Mouse (Mus musculus) spleen, postnatal 10 days (tissue): ENCODE data around the gene Spg21.

ENCODE experiments used
- DNase-seq, 2 experiments: peaks; one replicate each; pipeline ENCODE4 v3.0.0; 2021 to 2022; ENCODE audit warnings: low spot score in 2 of 2

The Spg21 gene

DNA sequence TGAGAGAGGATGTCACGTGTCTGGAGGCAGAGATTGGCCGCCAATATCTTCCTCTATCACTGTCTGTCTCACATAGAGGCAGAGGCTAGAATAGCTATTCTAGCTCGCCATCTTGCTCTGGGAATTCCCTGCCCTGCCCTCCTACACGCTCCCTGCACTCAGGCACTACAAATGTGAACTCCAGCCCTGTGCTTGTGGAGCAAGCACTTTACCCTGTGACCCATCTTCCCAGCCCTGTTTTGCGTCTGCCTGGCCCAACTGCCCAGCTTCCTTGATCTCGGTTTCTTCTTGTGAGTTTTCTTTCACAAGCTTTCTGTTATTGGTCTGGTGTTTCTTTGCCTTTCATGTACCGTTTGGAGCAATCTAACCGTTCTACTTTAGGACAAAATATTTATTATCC is 18.4 kb downstream of the Spg21 start:
- DNase-seq: no peak

- DNase-seq: no peak
Measured at GRCm38 (mm10) chr9:65480071-65480470, 19.3 kb downstream of the Spg21 start.

DNA sequence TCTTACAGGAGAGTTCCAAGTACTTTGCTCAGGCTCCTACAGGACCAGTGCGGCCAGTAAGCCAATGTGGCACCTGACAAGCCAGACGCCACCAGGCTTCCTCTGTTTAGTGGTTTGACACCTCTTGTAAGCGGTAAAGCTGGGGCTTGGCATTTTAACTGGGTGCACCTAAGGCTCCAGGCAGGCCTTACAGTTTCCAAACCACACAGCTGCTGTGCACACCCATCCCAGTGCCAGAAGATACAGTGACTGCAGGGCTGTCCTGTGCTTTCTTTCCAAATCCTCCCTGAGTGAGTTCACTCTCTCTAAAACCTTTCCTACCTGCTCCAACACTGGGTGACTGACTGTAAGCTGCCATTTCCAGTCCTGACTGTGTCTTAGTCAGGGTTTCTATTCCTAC is 30.7 kb downstream of the Spg21 start:
- no peak for DNase-seq

DNA sequence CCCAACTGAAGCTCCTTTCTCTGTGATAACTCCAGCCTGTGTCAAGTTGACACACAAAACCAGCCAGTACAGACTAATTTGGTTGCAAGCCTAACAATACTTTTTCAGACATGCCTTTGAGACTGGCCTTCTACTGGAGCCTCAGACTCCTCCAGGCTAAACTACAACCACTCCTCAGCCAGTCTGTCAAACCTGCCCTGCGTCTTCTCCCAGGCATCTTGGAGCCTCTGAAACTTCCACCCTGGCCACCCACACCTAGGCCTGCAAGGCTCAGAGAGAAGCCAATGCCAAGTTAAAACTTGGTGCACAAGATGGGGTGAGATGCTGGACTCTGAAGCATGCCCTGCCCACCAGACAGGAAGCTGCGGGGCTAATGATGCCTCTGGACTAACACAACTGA is 31.6 kb downstream of the Spg21 start:
- DNase-seq: no peak

DNA sequence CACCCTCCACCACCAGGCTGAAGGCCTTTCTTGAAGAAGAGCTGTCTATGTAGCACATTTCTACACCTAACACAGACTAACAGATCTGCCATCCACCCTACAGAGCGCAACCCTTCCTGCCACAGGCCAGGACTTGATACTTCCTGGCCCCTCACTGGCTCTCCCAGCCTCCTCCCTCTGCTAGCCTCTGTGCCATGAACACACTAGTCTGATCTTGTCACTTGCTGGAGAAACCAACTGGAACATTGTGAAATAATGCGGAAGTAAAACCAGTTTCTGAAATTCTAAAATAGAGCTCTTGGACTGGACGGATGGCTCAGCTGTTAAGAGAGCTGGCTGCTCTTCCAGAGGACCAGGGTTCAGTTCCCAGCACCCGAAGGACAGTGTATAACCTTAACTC is 32.1 kb downstream of the Spg21 start:
- no peak for DNase-seq

DNA sequence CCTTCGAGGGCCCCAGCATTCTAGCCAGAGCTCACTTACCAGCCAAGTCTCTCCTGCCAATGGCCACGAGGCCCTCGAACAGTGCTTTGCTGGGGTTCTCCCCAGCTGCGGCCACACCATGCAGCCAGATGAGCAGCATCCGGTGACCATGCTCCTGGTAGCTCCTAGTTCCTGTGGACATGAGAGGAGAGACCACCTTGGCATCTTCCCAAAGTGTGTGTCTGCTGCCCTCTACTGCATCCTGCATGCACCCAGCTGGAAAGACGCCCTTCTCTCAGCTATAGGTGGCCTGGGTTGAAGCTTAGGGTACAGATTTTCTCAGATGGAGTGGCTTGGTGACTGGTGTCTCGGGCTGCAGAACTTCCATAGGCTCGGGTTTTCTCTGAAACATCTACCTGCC is 41.4 kb downstream of the Spg21 start:
- no peak for DNase-seq

DNA sequence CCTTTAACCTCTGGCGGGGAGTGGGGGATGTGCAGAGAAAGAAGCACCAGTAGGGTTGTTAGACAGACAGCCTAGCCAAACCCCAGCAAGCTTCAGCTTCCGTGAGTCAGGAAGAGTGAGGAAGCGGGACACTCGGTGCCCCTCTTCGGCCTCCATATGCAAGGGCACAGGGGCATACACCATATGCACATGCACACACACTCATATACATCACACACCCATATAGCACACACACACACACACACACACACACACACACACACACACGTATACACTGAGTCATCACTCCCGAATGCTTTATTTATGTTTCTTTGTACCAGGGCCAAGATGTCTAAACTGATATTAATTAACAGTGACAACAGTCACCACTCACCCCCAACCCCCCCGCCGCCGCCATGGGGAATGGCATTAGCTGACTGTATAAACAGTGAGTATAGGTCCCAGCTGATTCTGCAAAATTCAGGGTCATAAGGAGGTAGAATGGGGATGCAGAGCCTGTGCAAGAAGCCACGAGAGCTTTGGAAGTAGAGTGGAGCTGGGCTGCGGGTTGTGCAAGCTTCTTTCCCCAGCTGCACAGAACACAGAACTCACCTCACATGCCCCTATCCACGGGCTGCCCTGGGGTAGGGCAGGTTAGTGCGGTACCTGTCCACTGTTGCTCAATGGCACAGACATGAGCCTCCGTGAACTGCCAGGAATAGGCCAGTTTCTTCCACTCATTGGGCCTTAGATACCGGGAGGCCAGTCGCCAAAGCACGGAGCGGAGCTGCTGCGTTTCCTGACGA is 42.2 kb downstream of the Spg21 start:
- no peak for DNase-seq

DNA sequence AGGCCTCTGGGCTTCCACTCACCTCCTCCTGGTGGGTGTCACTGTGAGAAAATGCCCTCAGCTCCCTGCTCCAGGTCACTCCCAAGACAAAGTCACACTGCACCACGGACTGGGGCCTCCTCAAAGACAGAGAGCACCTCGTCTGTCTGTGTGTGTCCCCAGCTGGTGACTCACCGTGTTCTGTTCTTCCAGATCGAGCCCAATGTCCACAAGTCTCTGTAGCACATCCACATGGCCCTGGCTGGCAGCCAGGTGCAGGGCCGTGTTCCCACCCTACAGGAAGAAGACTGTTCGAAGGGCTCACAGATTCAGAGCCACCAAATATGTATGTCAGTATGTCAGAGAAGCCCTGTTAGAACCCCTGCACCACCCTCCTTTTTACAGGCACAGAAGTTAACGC is 47.7 kb downstream of the Spg21 start:
- DNase-seq: no peak

DNA sequence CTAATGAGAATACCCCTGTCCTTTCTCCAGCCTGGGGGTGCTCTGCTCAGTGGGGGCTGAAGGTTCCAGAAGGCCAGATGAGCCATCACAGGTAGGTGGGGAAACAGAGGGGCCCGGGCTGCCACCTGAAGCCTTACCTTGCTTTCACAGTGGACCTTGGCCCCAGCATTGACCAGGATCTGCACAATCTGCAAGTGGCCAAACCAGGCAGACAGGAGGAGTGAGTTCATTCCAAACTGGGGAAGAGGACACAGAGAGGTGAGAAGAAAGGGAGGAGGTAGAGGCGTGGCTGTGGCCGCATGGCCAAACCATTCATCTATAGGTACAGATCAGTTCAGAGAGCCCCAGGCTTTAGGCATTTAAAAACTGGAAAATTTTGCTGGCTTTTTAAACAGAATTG is 51.8 kb downstream of the Spg21 start:
- no peak for DNase-seq

- no peak for DNase-seq
Measured at GRCm38 (mm10) chr9:65514431-65514830, 53.7 kb downstream of the Spg21 start.

DNA sequence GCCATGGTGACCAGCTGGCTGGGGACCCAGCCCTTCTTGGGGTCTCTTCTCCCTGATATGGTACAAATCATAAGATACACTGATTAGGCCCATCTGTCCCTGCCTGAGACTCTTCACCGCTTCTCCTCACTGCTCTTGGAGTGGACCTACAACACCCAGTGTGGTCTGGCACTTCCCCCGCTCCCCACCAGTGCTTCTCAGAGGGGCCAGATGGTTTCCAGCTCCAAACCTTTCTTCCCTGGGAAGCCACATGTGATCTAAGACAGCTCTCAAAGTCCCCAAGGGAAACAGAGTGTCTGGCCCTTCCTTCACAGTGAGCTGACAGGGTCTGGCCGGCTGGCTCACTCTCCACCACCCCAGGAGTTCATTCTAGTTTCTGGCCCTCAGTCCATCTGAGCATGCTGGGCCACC is 54.1 kb downstream of the Spg21 start:
- no peak for DNase-seq

GRCm38 (mm10) chr9:65519807-65520504 is 59.2 kb downstream of the Spg21 start, which contains the start of gene Ankdd1a:
TSS of gene Ankdd1a (minus strand) at chr9:65520193.
- no peak for DNase-seq

DNA sequence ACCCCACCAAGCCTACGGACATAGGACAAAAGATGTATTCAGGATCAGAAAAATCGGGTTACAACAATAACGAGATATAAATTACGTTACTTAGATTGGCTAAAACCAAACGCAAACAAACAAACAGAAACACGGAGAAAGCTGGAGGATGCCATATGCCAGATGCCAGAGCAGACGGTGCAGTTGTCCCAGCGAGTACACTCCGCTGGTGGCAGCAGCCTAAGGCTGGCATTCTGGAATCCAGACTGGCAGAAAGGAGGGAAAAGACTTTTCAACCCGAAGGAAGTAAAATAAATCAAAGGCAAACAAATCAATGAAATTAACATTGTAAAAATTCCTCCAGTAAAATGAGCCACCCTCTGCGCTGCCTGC is 59.7 kb downstream of the Spg21 start:
- no peak for DNase-seq

DNA sequence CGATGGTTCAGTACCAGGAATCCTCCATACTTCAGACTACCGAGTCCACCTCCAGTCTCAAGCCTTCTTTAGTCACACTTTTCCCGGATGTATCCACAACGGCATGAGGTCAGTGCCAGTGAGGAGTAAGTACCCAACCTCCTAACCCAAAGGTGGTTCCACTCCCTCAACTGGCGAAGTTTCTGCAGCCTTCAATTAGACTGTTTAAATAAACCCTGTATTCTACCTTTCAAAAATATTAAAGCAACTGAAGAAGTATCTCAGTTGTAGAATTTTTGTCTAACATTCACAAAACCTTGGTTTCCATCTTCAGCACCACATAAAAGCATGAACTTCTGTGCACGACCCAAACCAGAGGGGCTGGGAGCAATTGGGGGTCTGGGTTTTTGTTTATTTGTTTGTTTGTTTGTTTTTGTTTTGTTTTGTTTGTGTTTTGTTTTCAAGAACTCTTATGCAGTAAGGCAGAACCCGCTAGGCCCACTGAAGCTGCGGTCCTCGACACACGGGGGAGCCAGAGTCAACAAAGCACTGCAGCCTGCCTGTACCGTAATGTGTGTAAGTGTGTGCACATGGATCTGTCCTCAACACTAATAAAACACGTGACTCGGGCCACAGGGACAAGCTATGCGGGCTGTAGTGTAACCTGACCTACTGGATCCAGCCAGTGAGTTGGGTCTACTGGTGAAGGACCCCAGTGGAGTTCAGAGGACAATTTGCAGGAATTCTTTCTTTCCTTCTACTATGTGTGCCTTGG is 63.0 kb downstream of the Spg21 start:
- DNase-seq: peak; percentile 71 to 88

- DNase-seq: no peak
Measured at GRCm38 (mm10) chr9:65525445-65526195, 64.9 kb downstream of the Spg21 start.

- peak in 1 of 2 experiments; percentile 78 for DNase-seq
Measured at GRCm38 (mm10) chr9:65528417-65529038, 67.8 kb downstream of the Spg21 start.

GRCm38 (mm10) chr9:65529659-65530058 is 68.9 kb downstream of the Spg21 start:
- peak in 1 of 2 experiments; percentile 71 for DNase-seq

- DNase-seq: no peak
Measured at GRCm38 (mm10) chr9:65531283-65531682, 70.5 kb downstream of the Spg21 start.

DNA sequence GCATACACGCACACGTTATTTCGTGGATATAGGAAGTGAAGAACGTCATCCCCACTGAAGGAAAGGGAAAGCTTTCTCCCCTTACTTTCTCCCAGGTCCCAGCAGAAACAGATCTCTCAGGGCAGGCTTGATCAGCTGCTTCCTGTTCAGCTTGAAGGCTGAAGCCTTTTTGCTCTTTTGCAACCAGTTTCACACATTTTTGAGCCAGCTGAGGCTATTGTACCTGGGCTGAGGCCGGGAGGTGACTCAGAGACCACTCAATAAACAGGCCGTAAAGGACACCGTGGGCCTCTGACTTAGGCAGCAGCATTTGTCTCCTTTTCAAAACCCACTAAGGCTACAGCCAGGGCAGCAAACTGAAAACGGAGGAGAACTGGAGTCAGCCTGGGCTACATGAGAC is 72.2 kb downstream of the Spg21 start:
- no peak for DNase-seq

- peak in 1 of 2 experiments; percentile 14 for DNase-seq
Measured at GRCm38 (mm10) chr9:65534111-65534510, 73.4 kb downstream of the Spg21 start.

GRCm38 (mm10) chr9:65535191-65535722 is 74.5 kb downstream of the Spg21 start:
- DNase-seq: peak; percentile 42 to 65
